Mouse (Mus musculus) lung, embryonic 16.5 days (tissue): ENCODE data around the gene L3mbtl4. TPM values are rescaled to one million over a fixed set of nuclear protein-coding genes. Genes with fewer than 3 reads are reported as not detected.

Experiments
- ATAC-seq: fragments of 200-750 bp; cut with Nextera tagmentation; 2 replicates; pipeline ENCODE4 v1.8.0; 2017; ENCODE audit warnings: low read depth, mild to moderate bottlenecking, moderate library complexity
- H3K27ac ChIP-seq: fragments of 300-500 bp; sonication (generic); 2 replicates; pipeline ENCODE4 v1.5.1; 2014; ENCODE audit warnings: mild to moderate bottlenecking, control low read depth, low read length
- H3K27me3 ChIP-seq: fragments of 300-500 bp; sonication (generic); 2 replicates; pipeline ENCODE4 v1.6.1; 2014; ENCODE audit warnings: low read depth, low read length, mixed read lengths; ENCODE audit not compliant: control insufficient read depth, insufficient read depth
- H3K36me3 ChIP-seq: fragments of 300-500 bp; sonication (generic); 2 replicates; pipeline ENCODE4 v1.6.1; 2014; ENCODE audit warnings: low read length; ENCODE audit not compliant: control insufficient read depth, insufficient read depth
- H3K4me1 ChIP-seq: fragments of 300-500 bp; sonication (generic); replicated peaks from 2 replicates; pipeline ENCODE4 v1.6.1; 2014; ENCODE audit warnings: low read length, mixed read lengths; ENCODE audit not compliant: control insufficient read depth, insufficient read depth
- H3K4me2 ChIP-seq: fragments of 300-500 bp; sonication (generic); 2 replicates; pipeline ENCODE4 v1.6.1; 2014; ENCODE audit warnings: low read depth, low read length, control low read depth
- H3K4me3 ChIP-seq: fragments of 300-500 bp; sonication (generic); 2 replicates; pipeline ENCODE4 v1.5.1; 2014; ENCODE audit warnings: mild to moderate bottlenecking, low read length, control low read depth
- H3K9ac ChIP-seq: fragments of 300-500 bp; sonication (generic); 2 replicates; pipeline ENCODE4 v1.6.1; 2014; ENCODE audit warnings: low read length, control low read depth
- H3K9me3 ChIP-seq: fragments of 300-500 bp; sonication (generic); 2 replicates; pipeline ENCODE4 v1.6.1; 2016; ENCODE audit warnings: low read length; ENCODE audit not compliant: control insufficient read depth
- WGBS: fragments of 180-500 bp; shearing (Covaris S2); extraction: QIAGEN DNeasy Blood & Tissue Kit; methylation state at CpG from one replicate; pipeline ENCODE4 v1.1.7; 2014; 5-methylcytosine and 5-hydroxymethylcytosine counted together
- polyA plus RNA-seq: library from polyadenylated mRNA; unstranded; fragments of >200 nt; fragmentation: Nextera tagmentation; extraction: Ambion mirVana; gene quantifications from 2 replicates; pipeline ENCODE4 v1.2.1, GENCODE M21; 2015

L3mbtl4 gene
- polyA plus RNA-seq, 1 experiment from 2014 or later = 0.23 TPM

GRCm38 (mm10) chr17:68759978-68760377 lies 486.4 kb downstream of the L3mbtl4 start:
- no peak overlapping the region for H3K4me2 ChIP-seq
- H3K27me3 ChIP-seq = no peaks in the 10 kb centered on the region
- H3K9ac ChIP-seq = no peak overlapping the region
- H3K27ac ChIP-seq = no peak overlapping the region
- no peaks in the 10 kb centered on the region for H3K9me3 ChIP-seq
- no peak for ATAC-seq
- H3K36me3 ChIP-seq = no peaks in the 10 kb centered on the region
- H3K4me1 ChIP-seq = no peaks in the 10 kb centered on the region
- no peak overlapping the region for H3K4me3 ChIP-seq
- 80% methylated on average over 1 of the region's 1 CpGs for WGBS

DNA sequence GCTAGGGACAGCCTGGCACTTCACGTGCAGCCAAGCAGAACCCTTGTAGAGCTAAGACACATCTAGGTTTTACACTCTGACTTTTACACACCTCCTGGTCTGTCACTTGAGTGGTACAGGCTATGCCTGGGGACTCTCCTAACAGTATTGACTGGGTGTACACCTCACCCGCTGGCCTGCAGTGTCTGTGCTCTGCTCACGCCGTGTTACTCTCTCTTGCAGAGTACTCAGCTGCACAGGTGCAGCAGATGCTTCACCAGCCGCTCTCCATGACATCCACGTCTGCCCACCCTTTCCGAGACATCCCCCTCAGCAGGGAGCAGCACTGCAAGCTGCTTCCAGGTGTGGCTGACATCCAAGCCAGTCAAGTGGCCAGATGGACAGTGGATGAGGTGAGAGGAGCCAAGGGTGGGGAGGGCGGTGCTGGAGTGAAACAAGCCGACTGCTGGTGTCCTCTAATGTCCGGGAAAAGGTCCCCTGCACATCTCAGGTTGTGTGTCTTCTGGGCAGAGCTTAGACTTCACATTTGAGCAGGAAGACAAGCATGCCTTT lies 490.8 kb downstream of the L3mbtl4 start:
- no peak overlapping the region for H3K4me3 ChIP-seq
- WGBS = 73% methylated on average over 10 of the region's 10 CpGs

DNA sequence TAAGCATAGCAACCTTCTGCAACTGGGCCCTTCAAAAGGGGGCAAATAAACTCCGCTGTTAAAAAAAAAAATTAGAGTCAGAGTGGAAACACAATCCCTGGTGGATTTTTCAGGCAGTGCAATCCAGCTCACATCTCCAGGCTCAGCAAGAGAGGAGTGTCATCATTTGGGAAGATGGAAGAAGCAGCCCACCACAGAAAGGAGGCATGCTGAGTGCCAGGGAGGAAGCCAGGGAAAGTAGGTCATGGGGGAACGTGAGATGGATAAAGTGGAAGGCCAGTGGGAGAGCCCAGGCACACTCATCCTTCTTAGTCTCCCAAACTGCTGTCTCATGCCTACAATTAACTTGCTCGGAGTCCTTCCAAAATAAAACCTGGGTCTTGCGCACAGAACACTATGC lies 496.0 kb downstream of the L3mbtl4 start:
- Histone ChIP-seq H3K9ac (no peak overlapping the region), H3K4me2 (no peak overlapping the region), H3K36me3 (no peaks in the 10 kb centered on the region), H3K4me1 (no peaks in the 10 kb centered on the region), H3K9me3 (no peaks in the 10 kb centered on the region), H3K4me3 (no peak overlapping the region), H3K27me3 (no peaks in the 10 kb centered on the region), H3K27ac (no peak overlapping the region)
- ATAC-seq = no peak
- WGBS = 76% methylated on average over 4 of the region's 4 CpGs

More for the DNA sequence above, 490.8 kb downstream of the L3mbtl4 start:
- H3K9me3 ChIP-seq = no peaks in the 10 kb centered on the region
- no peaks in the 10 kb centered on the region for H3K27me3 ChIP-seq
- no peaks in the 10 kb centered on the region for H3K4me1 ChIP-seq
- no peak overlapping the region for H3K27ac ChIP-seq
- no peak overlapping the region for H3K4me2 ChIP-seq
- no peak overlapping the region for H3K9ac ChIP-seq
- ATAC-seq = no peak
- H3K36me3 ChIP-seq = no peaks in the 10 kb centered on the region

GRCm38 (mm10) chr17:68771046-68771750 lies 497.6 kb downstream of the L3mbtl4 start:
- no peak for ATAC-seq
- Histone ChIP-seq H3K4me1 (no peaks in the 10 kb centered on the region), H3K9me3 (no peaks in the 10 kb centered on the region), H3K27me3 (no peaks in the 10 kb centered on the region), H3K36me3 (no peaks in the 10 kb centered on the region), H3K9ac (no peak overlapping the region), H3K4me2 (no peak overlapping the region), H3K27ac (no peak overlapping the region), H3K4me3 (no peak overlapping the region)
- WGBS = 36% methylated on average over 7 of the region's 7 CpGs

DNA sequence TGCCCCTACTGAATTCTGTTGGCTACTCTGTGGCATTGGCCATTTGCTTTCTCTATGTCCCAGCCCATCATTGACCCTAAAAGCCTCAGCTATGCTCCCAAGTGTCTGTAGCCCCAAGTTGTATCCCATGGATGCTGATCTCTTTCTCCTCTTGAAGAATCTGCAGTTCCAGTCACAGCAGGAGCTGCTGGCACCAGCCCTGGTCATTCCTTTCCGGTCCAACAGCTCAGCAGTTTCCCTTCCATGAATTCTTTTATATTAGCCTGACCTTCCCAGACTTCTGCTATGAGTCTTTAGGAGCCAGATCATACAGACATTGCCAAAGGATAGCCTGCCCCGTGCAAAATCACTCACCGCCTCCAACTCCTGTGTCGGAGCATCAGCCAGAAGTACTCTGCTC lies 520.1 kb downstream of the L3mbtl4 start:
- Histone ChIP-seq H3K27ac (no peak overlapping the region), H3K9me3 (no peaks in the 10 kb centered on the region), H3K4me2 (no peak overlapping the region), H3K9ac (no peak overlapping the region), H3K4me1 (no peaks in the 10 kb centered on the region), H3K27me3 (no peaks in the 10 kb centered on the region), H3K36me3 (no peaks in the 10 kb centered on the region), H3K4me3 (no peak overlapping the region)
- no peak for ATAC-seq
- WGBS = 81% methylated on average over 4 of the region's 4 CpGs

DNA sequence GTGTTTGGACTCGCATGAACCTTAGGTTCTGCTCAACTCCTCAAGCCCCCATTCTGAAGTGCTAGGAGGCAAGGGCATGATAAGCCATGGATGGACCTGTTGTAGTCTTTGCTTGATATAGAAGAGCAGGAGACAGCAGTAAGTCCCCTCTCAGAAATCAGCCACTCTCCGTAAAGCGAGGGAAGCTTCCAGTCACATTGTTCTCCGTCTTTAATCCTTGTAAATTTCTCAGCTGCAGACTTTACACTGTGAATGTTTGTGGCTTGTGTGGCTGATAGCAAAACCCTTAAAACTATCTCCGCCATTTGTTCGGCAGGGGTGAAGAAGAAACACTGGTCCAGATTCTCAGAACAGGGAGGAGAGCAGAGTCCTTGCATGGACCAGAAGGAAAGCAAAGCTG lies 552.7 kb downstream of the L3mbtl4 start, which contains the start of gene Tmem200c:
Gene Tmem200c (plus strand): TSS at position 301 of the 400 bp plus-strand sequence.
- Histone ChIP-seq H3K4me1 (no peaks in the 10 kb centered on the region), H3K27me3 (no peaks in the 10 kb centered on the region), H3K4me3 (no peak within 1 kb of the TSS), H3K36me3 (no peaks in the 10 kb centered on the region), H3K4me2 (no peak within 1 kb of the TSS), H3K9me3 (no peaks in the 10 kb centered on the region), H3K27ac (no peak within 1 kb of the TSS), H3K9ac (no peak within 1 kb of the TSS)
- no peak for ATAC-seq
- WGBS = 70% methylated on average over 6 of the region's 6 CpGs
